Mouse (Mus musculus) cerebellum, adult 2 months (tissue): Measurements from ENCODE around the gene Ltb4r1. TPM values are rescaled to one million over a fixed set of nuclear protein-coding genes. Genes with fewer than 3 reads are reported as not detected.

Experiments
- DNase-seq, 2 experiments: peaks; one replicate each; pipeline ENCODE4 v3.0.0; 2021
- H3K27ac ChIP-seq: fragments of 200-500 bp; 2 replicates; pipeline ENCODE4 v1.5.1; 2012; ENCODE audit warnings: low read length, control low read depth, inconsistent platforms; ENCODE audit not compliant: insufficient read depth
- H3K27me3 ChIP-seq: fragments of 200-500 bp; 2 replicates; pipeline ENCODE4 v1.6.1; 2012; ENCODE audit warnings: inconsistent platforms, mild to moderate bottlenecking, low read length, moderate library complexity; ENCODE audit not compliant: control insufficient read depth, insufficient read depth
- H3K4me1 ChIP-seq: fragments of 200-500 bp; 2 replicates; pipeline ENCODE4 v1.6.1; 2011; ENCODE audit warnings: low read length; ENCODE audit not compliant: control insufficient read depth, insufficient read depth
- H3K4me3 ChIP-seq: fragments of 200-500 bp; replicated peaks from 2 replicates; pipeline ENCODE3; 2011; ENCODE audit warnings: mild to moderate bottlenecking, low read depth, low read length, control low read depth; ENCODE audit not compliant: insufficient read depth
- CTCF ChIP-seq: fragments of 200-500 bp; IDR thresholded peaks from 2 replicates; pipeline ENCODE4 v1.5.1; 2011; ENCODE audit warnings: low read depth, mild to moderate bottlenecking, control low read depth, low read length, moderate library complexity, borderline replicate concordance; ENCODE audit not compliant: insufficient read depth
- POLR2A ChIP-seq: fragments of 200-500 bp; IDR thresholded peaks from 2 replicates; pipeline ENCODE4 v1.6.1; 2011; ENCODE audit warnings: low read length, control low read depth, borderline replicate concordance; ENCODE audit not compliant: insufficient read depth
- WGBS: fragments of 180-500 bp; shearing (Covaris S2); methylation state at CpG from one replicate; pipeline ENCODE4 v1.1.7; 2018; 5-methylcytosine and 5-hydroxymethylcytosine counted together
- polyA plus RNA-seq: library from polyadenylated mRNA; depleted of rRNA; stranded (reverse); fragments of >200 nt; gene quantifications from 2 replicates; pipeline ENCODE4 v1.2.3, GENCODE M21; 2012

Gene Ltb4r1
- polyA plus RNA-seq, 1 experiment, result 0.36 TPM

DNA sequence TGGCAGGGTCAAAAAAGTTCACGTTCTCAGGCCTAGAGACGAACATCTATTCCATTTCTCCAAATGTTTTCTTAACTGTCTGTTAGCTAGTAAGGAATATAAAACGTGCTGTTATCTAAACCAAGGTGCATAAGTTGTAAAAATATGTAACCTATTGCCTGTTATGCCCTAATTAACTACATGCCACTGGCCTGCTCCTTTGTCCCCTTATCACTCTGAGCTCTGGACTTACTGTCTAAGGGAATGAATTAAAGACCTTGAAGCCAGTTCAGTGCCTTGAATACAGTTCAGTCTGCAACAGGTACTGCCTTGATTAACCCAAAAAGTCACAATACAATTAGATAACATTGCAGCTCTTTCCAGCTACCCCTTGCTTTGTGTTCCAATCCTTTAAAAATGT, 30.4 kb upstream of the Ltb4r1 start:
- Histone ChIP-seq H3K4me1 (no peaks in the 10 kb centered on the region), H3K4me3 (no peak overlapping the region), H3K27ac (no peak overlapping the region), H3K27me3 (no peaks in the 10 kb centered on the region)
- 82% methylated on average over 3 of the region's 3 CpGs for WGBS
- TF ChIP-seq POLR2A, result no peak
- no peak for TF ChIP-seq CTCF
- DNase-seq, result no peak

DNA sequence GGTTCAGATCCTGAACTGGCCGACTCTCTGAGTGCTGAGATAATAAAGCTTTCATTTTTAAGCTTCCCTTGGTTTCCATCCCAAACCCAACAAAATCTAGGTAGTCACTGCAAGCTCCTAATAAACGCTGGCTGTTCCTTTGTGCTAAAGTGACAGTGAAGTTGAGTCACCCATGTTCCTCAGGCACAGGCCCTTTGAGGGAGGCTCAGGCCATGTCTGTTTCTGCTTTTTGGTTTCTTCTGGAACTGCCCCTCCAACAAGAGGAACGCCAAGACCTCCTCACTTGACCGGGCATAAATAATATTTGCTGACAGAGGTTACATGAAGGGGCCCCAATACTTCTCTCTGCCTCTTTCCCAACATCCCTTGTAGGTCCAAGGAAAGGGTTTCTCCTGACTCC, 30.0 kb upstream of the Ltb4r1 start:
- H3K4me3 ChIP-seq, result no peak overlapping the region
- no peak for DNase-seq
- no peaks in the 10 kb centered on the region for H3K4me1 ChIP-seq
- H3K27ac ChIP-seq, result no peak overlapping the region
- 62% methylated on average over 4 of the region's 4 CpGs for WGBS
- no peaks in the 10 kb centered on the region for H3K27me3 ChIP-seq
- no peak for TF ChIP-seq CTCF
- TF ChIP-seq POLR2A, result no peak

DNA sequence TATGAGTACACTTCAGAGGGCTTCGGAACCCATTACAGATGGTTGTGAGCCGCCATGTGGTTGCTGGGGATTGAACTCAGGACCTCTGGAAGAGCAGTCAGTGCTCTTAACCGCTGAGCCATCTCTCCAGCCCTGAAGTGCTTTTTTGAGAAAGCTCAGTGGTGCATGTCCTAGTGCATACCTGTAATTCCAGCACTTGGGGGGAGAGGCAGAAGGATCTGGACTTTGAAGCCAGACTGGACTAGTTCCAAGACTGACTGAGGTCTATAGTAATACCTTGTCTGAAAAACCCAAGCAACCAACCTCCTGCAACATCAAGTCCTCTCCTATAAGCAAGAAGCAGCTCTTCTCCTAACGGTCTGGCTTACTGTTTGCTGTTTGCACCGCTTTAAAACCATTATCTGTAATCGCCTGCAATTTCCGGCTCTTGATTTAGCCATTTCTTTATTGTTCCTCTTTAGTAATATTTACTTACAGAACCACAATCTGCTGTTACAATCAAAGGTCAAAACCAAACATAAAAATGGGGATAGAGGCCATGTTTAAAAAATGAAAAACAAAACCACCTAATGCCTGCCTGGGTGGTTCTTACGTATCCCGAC, 28.6 kb upstream of the Ltb4r1 start:
- Histone ChIP-seq H3K4me1 (no peaks in the 10 kb centered on the region), H3K27ac (no peak overlapping the region), H3K4me3 (no peak overlapping the region), H3K27me3 (no peaks in the 10 kb centered on the region)
- no peak for TF ChIP-seq CTCF
- TF ChIP-seq POLR2A, result no peak
- 89% methylated on average over 9 of the region's 9 CpGs for WGBS
- DNase-seq, result no peak

DNA sequence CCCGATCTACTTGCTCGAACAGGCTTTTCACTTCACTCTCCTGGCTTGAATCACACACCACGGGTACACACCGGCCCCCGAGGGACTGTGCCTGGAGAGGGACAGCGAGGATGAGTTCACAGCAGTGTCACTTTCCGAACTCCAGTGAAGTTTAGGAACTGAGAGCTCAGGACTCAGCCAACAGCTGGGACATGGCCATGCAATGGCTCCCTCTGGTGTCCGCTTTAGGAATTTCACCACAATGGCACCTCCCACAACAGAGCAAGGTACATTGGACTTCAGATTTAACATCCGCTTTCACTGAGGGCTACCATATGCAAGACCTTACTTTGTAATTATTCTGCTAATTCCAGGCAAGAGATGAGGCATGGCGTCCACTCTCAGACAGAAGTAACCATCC, 22.1 kb upstream of the Ltb4r1 start:
- 0 out of 2 replicates have a peak, but pooled peaks cover 4% of the 10 kb centered on the region for H3K4me1 ChIP-seq
- TF ChIP-seq POLR2A (no peak), CTCF (peak; percentile 96)
- H3K4me3 ChIP-seq, result no peak overlapping the region
- peak; percentile 73 to 84 for DNase-seq
- no peak overlapping the region for H3K27ac ChIP-seq
- 9% methylated on average over 10 of the region's 10 CpGs for WGBS
- no peaks in the 10 kb centered on the region for H3K27me3 ChIP-seq

DNA sequence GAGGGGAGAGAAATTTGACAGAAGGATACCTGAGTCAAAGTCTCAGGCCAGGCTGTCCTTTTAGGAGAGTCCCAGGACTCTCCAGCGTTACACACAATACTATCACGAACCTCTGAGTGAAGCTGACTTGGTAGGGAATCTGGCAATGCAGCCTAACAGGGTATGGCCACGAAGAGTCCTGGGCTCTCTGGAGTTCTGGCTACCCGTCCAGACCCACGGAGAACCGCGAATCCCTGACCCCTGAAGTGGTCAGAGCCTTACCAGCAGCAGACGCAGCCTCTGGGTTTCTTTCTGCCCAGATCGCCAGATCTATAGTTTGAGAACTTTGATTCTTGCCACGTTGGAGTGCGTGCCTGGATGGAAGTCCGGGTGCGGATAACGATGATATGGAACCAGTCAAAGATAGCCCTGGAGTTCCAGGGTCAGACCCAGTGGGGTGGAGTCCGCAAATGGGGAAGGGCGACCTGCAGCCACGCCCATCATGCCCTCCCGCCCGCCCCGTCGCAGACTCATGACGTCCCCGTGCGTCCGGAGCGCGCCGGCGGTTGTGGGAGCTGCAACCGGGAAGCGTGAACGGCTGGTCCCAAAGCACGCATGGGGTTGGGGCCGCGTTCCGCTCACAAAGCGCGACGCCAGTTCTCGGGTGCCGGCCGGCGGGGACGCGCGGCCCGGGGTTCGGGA, 20.4 kb upstream of the Ltb4r1 start, which contains the start of the genes Dhrs1 and Nop9:
TSS of gene Dhrs1 (minus strand) at position 511 of the 681 bp plus-strand sequence.
TSS of gene Nop9 (plus strand) at position 514 of the 681 bp plus-strand sequence.
- Histone ChIP-seq H3K27ac (peak within 1 kb of the TSS; percentile 13; the same call in 1 of the 2 replicates), H3K4me3 (peak within 1 kb of the TSS; percentile 83), H3K4me1 (0 out of 2 replicates have a peak, but pooled peaks cover 4% of the 10 kb centered on the region), H3K27me3 (no peaks in the 10 kb centered on the region)
- DNase-seq, result peak; percentile 86 to 87
- 2% methylated on average over 48 of the region's 48 CpGs for WGBS
- TF ChIP-seq POLR2A, result peak; percentile 64; the same call in 1 of the 2 replicates
- no peak for TF ChIP-seq CTCF

DNA sequence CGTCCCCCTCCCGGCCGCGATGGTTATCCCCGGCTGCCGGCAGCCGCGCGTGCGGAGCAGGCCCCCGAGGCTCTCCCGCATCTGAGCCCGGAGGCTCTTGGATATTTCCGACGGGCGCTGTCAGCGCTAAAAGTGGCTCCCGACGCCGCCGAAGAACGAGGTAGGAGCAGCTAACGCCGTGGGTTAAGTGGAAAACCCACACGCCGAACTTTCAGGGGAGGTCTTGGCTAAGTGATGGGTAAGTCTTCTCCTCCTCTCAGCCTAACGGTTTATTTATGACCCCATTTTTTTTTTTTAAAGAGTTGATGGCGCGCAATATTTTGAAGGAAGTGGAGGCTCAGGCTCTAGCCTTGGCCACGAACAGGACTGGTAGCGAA, 19.9 kb upstream of the Ltb4r1 start:
- no peak overlapping the region for H3K27ac ChIP-seq
- no peaks in the 10 kb centered on the region for H3K27me3 ChIP-seq
- TF ChIP-seq CTCF (no peak), POLR2A (no peak)
- WGBS, result under 1% methylated on average over 31 of the region's 31 CpGs
- H3K4me3 ChIP-seq, result peak overlapping the region; percentile 83
- H3K4me1 ChIP-seq, result 0 out of 2 replicates have a peak, but pooled peaks cover 4% of the 10 kb centered on the region
- no peak for DNase-seq

DNA sequence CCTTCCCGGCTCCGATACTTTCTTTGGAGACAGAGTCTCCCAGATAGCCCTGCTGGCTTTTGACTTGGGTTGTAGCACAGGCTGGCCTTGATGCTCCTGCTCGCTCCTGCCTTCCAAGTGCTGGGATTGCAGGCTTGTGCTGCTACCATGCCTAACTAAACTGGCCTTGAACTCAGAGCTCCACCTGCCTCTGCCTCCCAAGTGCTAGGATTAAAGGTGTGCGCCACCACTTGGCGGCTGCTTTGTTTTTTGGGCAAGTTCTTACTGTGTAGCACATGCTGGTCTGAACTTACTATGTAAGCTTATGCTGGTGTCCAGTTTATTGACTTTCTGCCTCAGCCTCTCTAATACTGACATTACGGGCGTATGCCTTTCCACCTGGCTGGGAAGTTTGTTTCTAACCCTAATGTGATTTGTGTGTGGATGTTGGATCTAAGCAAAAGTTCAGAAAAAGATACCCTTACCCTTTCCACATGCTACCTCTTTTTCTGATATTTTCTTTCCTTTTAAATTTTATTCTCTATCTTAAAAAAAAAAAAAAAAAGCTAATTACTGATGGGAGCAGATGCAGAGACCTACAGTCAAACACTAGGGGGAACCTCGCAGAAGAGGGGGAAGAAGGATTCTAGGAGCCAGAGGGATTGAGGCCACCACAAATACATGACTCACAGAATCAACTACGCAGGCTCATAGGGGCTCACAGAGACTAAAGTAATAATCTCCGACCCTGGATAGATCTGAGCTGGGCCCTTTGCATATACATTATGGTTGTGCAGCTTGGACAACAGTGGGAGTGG, 18.5 kb upstream of the Ltb4r1 start:
- TF ChIP-seq POLR2A, result no peak
- no peak for DNase-seq
- Histone ChIP-seq H3K27ac (no peak overlapping the region), H3K4me1 (0 out of 2 replicates have a peak, but pooled peaks cover 4% of the 10 kb centered on the region), H3K4me3 (no peak overlapping the region), H3K27me3 (no peaks in the 10 kb centered on the region)
- 89% methylated on average over 10 of the region's 10 CpGs for WGBS
